Mouse (Mus musculus) adrenal gland, adult 2 months (tissue): ENCODE measurements around the gene Ndufs2. TPM values are rescaled to one million over a fixed set of nuclear protein-coding genes. Genes with fewer than 3 reads are reported as not detected.

Source experiments
- DNase-seq: peaks from one replicate; pipeline ENCODE4 v3.0.0; 2021
- polyA plus RNA-seq: library from polyadenylated mRNA; depleted of rRNA; stranded (reverse); fragments of >200 nt; gene quantifications from 2 replicates; pipeline ENCODE4 v1.2.3, GENCODE M21; 2012
- total RNA-seq, 2 experiments: library from RNA; stranded (reverse); gene quantifications; 2 replicates each; pipeline ENCODE4 v1.2.3; 2021

The Ndufs2 gene
- total and polyA plus RNA-seq, 3 experiments = 210 to 829 (median 558) TPM

DNA sequence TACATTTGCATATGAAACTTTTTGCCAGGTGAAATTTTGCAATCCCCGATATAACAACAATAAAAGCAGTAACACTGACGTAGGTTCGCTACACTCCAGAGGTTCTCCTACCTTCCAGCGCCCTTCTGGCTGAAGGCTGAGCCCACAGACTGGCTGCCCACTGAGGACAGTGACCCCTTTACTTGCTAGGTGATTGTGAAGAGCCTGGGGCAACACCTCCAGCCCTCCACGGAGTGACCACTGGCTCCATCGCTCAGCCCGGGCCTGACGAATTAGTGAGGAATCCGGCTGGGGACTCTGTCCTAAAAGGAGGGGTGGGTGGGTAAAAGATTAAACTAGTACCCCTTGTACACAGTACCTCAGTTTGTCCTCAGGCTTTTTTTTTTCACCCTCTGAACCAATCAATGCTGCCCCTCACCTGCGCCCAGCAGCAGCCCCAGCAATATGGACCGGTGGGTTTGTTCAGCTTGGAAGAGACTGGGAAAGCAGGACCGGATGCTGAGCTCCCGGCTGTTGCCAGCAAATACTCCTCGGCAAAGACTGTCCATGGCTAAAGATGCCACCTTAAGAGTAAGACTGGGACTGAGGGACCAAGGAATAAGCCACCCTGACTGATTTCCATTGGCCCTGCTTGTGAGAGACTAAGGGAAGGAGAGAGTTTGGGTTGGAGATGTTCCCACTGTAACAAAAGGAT, 28.0 kb upstream of the Ndufs2 start:
- no peak for DNase-seq

DNA sequence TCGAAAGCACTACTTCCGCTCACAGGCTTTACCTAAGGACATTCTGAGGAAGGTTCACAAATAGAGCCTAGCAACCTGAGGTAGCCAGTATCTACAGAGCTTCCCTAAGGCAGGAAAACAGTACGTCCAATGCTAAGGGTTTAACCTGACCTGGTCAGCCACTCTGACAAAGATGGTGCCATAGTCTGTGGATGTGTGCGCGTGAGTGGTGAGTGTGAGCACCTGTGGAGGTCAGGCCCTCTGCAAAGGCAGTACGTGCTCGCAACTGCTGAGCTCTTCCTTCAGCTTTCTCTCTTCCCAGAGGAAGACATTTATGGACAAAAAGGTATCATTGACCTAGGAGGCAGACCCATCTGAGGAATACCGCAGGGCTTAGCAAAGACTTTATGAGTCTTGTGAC, 27.2 kb upstream of the Ndufs2 start:
- DNase-seq = no peak

DNA sequence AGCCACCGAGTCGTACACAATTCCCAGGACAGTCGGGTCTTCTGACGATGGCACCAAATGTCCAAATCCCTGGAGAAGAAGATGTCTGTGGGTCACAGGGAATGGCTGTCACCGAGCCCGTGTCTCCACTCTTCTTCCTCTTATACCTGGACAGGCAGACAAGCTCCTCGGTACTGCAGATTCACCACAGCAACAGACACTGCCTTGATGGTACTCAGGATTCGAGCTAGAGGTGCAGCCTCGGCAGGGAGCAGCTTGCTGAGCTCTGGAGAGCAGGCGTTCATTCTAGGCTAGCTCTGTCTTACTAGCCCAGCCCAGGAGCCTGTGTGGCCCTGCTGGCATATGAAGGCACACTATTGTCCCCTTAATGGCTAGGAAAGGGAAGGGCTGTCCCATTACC, 26.5 kb upstream of the Ndufs2 start:
- DNase-seq = no peak

GRCm38 (mm10) chr1:171276110-171276748, 25.0 kb upstream of the Ndufs2 start:
- no peak for DNase-seq

DNA sequence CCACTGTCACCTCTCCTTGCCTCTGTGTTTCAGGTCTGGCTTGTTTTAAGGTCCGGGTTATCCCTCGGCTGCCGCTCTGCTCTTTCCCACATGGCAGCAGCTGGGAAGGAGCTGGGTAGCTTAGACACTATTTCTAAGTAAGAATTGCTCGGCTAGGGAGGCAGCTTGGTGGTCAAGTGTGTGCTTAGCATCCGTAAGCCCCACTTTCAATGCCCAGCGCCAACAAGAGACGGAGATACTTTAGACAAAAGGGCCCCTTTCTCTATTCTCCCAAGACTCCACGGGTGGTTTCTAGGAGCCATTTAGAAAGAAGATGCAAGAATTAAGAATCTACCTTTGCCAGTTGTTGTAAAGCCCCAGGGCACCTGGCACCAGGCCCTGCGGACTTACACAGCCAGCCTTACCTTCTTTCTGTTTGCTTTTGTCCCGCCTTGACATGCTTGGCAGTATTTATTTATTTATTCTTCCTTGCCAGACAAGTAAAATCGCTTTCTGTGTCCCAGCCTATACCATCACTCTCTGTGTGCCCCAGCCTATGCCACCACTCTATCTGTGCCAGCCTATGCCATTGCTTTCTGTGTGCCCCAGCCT, 24.1 kb upstream of the Ndufs2 start:
- DNase-seq = no peak

- DNase-seq = no peak
Observed at GRCm38 (mm10) chr1:171274171-171274570, 23.0 kb upstream of the Ndufs2 start.

- no peak for DNase-seq
Observed at GRCm38 (mm10) chr1:171272086-171272485, 20.9 kb upstream of the Ndufs2 start.

- no peak for DNase-seq
Observed at GRCm38 (mm10) chr1:171271622-171272021, 20.4 kb upstream of the Ndufs2 start.

DNA sequence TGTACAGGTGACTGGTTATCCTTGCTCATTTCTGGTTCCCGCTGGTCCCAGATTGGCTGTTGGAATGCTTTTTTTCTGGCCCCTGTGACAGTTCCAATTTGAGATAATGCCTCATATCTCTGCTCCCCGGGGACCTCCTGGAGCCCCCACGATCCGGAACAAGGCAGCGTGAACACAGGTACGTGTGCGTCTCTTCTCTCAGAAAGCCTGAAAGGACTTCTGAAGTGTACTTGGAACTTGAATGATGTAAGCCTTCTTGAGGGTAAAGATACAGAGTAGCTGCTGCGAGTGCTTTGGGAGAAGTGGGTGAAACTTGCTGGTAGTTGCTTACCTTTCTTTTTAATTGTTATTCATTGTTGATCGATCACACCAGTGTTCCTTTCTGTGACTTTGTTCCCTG, 20.0 kb upstream of the Ndufs2 start:
- no peak for DNase-seq

- no peak for DNase-seq
Observed at GRCm38 (mm10) chr1:171270573-171270900, 19.3 kb upstream of the Ndufs2 start.

DNA sequence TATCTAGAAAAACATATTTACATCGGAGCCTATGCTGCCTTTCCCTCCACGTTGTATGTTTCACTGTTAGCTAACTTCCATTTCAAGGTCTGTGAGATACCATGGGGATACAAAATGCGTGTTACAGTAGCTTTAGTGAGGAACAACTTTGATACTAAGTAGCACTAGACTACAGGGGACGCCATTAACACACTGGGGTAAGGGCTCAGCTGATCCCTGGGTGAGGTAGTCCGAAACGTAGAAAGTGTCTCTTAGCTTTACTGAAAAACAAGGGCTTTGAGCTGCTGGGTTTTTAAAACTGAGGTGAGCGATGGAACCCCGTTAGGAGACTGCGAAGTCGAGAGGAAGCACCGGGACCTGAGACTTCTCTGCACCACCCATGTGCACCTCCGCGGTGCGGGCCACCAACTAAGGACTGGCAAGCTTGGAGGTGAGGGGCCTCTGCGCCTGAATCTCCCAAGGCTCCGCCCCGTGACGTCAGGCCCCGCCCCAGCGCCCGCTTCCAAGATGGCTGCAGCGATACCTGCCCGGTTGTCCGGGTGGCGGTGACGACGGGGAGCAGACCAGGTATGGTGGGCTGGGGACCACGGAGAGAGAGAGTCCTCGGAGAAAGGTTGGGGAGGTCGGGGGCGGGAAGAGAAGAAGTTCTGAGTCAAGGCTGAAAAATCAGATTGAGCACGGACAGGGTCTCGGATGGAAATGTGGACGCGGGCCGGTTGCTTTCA, 18.8 kb upstream of the Ndufs2 start, which contains the start of gene B4galt3:
B4galt3 (plus strand) TSS at position 481 of the 725 bp plus-strand sequence.
- peak; percentile 97 for DNase-seq

GRCm38 (mm10) chr1:171268341-171268740, 17.2 kb upstream of the Ndufs2 start:
- DNase-seq = no peak

- no peak for DNase-seq
Observed at GRCm38 (mm10) chr1:171265971-171266744, 15.0 kb upstream of the Ndufs2 start.

DNA sequence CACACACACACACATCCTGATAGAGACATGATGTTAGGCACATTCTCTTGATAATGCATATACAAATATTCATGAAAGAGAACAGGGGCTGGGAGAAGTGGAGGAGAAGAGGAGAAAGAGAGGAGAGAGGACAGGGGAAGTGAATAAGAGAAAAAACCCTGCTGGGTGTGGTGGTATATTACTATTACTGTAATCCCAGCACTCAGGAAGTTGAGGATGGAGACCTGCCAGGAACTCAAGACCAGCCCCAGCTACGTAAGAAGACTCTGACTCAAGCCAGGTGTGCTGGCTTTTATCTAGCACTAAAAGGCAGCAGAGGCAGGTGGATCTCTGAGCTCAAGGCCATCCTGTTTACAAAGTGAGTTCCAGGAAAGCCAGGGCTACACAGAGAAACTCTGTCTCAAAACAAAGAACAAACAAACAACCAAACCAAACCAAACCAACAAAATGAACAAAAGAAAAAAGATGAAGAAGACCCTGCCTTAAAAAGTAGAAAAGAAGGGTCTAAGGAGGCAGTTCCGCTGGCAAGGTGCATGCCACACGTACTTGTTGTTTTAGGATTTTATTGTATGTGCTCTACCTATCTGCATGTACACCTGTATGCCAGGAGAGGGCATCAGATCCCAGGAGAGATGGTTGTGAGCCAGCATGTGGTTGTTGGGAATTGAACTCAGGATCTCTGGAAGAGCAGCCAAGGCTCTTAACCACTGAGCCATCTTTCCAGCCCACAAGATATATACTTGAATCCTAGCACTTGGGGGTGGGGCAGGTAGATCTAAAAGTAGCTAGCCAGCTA, 12.7 kb upstream of the Ndufs2 start:
- no peak for DNase-seq

DNA sequence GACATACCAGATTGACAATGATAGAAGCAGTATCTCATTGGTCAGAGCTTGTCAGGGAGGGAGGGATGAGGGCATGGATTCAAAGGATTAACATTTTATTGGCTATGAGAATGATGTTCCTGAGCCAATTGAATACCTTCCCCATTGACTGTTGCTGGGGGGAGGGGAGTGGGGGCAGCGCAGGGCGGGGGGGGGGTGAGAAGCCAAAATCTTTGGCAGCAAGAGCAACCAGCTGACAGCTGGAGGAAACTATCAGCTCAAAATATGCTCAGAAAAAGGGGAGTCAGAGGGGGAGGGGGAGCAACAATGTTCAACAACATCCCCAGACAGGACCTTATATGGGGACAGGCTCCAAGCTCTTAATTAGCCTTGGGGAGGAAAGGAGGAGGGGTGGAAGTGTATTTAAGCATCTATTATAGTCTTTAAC, 12.0 kb upstream of the Ndufs2 start:
- peak; percentile 22 for DNase-seq

DNA sequence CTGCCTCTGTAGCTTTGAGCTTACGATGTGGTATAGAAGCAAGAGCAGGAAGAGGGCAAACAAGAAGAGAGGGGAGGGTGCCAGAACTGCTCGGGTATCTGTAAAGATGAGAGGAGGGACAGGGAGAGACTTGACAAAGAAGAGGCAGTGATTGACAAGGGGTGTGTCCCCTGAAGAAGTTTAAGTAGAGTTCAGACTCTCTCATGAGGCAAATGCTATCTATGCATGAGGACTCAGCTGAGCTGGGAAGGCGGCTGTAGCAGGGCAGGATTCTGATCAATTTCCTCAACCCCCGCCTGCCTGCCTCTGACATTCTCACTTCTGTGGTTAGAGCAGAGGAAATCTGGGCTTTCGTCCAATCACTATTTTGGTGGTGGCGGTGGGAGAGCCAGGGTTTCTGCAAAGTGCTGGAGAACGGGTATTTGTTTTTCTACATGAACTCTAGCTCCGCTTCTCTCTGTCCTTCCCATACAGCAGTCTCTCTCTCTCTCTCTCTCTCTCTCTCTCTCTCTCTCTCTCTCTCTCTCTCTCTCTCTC, 11.5 kb upstream of the Ndufs2 start:
- peak; percentile 75 for DNase-seq

- DNase-seq = peak; percentile 62
Observed at GRCm38 (mm10) chr1:171260316-171260715, 9.1 kb upstream of the Ndufs2 start.

DNA sequence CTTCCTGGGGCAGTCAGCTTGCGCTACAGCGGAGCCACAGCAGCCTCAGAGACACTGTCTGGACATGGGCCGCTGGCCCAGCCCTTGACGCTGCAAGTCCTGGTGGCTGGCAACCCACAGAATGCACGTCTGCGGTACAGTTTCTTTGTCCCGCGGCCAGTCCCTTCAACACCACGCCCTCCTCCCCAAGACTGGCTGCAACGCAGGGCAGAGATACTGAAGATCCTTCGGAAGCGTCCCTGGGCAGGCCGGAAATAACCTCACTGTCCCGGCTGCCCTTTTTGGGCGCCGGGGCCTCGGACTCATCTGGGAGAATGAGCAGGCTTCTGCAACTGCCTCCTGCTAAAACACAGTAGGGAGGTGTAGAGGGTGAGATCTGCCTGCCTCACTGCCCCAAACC, 7.7 kb upstream of the Ndufs2 start:
- DNase-seq = peak; percentile 7

DNA sequence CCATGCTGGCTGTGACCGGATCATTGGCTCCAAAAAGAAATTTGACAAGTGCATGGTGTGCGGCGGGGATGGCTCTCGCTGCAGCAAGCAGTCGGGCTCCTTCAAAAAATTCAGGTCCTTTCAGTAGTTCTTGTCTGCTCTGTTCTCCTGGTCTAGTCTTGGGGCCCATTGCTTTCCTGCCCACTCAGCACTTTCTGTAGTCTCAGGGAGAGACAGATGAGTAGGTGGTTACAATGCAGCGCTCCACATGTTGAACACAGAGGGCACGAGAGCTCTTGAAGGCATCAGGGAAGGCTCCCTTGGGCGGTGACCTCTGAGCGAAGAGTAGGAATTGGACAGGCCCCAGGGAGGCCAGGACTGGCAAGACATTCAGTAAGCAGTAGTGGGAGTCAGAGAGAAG, 6.6 kb upstream of the Ndufs2 start:
- DNase-seq = no peak

- DNase-seq = peak; percentile 69
Observed at GRCm38 (mm10) chr1:171256937-171257548, 5.9 kb upstream of the Ndufs2 start.
